Mouse (Mus musculus): ENCODE data around the gene Mcf2l. TPM values are rescaled to one million over a fixed set of nuclear protein-coding genes. Genes with fewer than 3 reads are reported as not detected.

Mcf2l gene
- polyA plus RNA-seq, 3 experiments from 2014 or later: 0.51 TPM; not detected in 2

DNA sequence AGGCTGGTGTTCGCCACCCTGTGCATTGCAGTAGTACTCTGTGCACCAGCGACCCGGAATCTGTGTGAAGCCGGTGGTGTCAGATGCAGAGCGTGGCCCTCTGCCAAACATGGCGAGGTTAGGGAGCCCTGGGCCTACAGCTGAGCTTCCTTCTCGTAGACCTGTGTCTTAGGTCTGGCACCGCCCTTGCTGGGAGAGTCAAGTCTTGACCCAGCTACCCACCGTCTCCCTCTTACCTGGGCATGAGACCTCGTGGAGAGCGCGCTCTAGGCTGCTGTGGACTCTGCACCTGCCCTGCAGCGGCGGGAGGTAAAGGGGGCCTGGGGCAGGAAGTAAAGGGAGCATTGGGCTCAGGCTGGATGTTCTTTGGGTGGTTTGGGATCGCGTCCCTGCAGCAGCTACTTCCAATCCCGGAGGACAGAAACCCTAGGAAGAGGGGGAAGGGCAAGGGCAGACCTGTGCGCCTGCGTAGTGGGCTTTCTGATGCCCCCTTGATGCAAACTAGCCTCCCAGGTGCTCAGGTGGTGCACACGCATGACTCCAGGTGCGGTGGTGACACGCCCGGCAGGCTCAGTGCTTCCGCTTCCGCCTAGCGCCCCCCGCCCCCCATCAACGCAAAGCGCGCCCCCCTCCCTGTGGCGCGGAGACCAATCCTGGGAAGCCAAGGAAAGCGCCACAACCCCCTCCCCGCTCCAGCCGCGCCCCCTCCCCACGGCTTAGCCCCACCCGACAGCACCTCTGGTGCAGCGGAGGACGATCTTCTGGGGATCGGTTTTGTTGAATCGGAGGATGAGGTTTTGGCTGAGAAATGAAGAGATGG lies 41.8 kb downstream of the Mcf2l start:
- ATAC-seq: no peak

DNA sequence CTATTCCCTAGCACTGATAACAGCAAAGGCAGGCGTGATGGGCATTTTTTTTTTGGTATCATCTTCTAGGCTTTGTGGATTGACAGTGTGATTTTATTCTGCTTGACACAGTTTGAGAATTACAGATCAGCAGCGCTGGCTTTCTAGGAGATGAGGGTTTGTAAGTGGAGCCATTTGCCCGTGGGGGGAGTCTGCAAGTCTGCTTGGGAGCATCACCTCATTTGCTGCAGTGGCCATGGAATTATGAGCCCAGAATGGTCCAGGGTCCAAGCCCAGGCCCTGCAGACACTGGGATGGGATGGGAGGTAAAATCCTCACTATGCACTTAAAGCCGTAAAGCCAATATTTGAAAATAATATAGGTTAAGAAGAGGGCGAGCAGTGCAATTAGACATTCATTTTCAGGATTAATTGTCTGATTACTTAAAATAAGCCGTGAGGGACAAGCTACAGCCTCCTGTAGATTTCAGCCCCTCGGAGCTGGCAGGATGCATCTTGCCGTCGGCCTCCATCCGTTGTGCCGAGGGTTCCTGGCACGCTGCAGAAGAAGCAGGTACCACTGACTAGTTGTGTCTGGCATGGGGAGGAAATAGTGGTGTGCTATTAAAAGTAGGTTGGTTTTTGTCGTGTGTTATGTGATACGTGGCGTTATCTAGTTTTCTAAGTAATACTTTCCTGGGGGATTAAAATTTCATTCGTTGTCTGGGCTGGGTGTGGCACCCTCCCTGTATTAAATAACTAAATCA lies 42.7 kb downstream of the Mcf2l start:
- ATAC-seq: no peak

- ATAC-seq: no peak
These were observed 43.4 kb downstream of the Mcf2l start for GRCm38 (mm10) chr8:12917029-12917428.

DNA sequence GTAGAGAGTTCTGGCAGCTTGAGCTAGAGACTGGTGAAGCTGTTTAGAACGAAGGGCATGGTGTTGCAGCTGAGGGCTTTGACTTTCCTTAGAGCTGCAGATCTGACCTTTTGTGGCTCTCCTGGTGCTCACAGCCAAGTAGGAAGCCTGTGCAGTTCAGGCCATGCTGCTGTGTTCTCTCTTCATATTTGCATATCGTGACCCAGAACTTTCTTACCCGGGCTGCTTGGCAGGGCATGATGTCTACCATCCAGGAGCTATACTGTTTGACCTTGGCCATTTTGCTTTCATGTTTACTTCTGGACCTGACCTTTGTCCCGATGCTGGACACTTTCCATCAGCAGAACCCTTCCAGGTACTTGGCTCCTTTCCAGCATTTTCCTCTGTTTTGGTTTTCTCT lies 44.2 kb downstream of the Mcf2l start:
- no peak for ATAC-seq

DNA sequence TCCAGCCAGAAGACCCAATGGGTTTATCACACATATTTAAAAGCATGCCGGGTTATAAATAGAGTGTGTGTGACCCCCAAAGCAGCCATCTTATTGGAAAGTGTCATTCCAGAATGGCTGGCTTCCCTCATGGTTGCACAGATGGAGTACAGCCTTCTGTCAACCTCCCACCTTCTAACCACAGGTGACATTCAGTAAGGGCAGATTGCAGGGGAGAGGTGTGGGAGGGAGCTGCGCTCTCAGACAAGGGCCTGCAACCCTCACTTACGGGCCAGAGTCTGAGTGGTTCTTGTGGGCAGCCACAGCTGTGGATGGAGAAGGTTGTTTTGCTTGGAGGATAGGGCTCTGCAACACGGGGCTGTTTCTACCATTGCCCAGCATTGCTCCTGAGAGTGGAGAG lies 47.0 kb downstream of the Mcf2l start:
- ATAC-seq: no peak

DNA sequence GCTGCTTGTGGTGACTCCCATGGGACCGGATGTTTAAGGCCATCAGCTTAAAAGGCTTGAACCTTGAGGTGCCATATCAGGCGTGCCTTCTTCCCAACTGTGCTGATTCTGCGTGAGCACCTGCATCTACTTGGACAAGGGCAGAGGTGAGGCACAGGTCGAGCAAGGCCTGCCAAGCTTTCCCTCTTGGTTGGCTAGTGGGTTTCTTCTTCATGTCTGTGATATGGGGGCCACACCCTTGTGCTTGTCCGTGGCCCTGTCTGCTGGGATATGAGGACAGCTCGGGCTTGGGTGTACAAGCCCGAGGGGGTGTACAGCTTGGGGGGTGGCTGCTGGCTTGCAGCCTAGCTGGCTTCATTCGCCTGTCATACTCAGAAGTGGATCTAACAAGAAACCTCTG lies 51.4 kb downstream of the Mcf2l start:
- no peak for ATAC-seq

DNA sequence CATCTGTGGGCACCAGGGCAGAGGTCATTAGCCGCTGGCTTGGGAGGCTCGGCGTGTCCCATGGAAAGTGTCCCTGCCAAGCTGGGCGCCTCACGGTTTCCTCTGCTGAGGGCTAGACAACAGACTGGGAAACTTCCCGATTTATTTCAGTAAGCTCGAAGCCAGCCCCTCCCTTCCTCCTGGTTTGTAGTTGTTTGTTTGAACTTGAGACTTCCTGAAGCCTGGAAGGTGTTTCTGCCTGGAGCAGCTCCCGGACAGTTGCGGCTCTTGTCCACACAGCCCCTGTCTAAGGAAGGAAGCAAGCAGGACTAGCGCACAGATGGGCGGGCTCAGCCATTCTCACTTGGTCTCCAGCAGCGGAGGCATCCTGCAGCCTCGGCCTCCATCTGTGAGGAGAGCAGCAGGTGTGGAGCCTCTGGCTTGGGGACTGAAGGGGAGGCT lies 52.4 kb downstream of the Mcf2l start:
- ATAC-seq: no peak

DNA sequence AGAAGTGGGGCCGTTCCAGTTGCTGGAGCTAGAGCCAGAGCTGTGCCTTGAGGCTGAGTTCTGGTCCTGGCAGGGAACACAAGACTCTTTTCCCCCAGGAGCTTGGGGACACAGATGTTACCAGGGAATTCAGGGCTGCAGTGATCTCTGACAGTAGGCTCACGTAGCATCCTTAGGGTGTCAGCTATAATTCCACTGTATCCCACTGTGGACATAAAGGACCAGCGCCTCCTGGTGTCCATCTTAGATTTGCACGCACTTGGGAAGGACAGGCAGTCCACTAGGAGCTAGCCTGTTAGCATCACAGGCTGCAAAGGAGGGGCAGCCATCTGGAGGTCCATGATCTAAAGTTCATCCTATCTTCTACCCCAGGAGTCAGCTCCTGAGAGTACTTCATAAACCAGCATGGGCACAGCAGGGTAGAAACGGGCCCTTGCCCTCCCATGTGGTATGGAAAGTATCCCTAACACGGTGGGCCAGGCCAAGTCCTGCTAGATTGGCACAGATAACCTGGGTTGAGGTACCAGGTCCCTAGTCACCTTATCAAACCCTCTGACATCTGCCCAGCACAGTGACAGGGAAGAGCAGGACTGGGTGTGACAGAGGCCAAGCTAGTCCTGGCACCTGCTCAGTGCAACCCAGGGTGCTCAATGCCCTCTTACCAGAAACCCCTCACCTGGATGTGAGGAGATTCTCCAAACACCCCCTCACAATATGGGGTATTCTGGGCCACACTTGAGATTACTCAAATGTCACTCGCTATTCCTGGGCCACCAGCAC lies 53.8 kb downstream of the Mcf2l start:
- no peak for ATAC-seq

DNA sequence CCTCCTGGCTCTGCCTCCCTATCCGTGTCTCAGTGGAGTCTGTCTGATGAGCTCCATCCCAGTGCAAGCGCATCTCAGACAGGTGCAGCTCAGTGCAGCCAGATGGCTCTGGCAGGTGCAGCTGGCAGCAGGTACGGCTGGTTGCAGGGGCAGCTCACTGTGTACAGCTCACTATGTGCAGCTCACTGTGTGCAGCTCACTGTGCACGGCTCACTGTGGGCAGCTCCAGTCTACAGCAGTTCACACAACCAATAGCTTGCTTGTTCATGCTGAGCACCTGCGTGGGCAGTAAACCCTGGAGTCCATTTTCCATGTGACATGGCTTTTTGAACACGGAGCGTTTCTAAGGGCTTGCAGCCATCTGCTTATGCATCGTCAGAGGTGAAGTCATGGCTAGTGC lies 54.4 kb downstream of the Mcf2l start:
- ATAC-seq: no peak

DNA sequence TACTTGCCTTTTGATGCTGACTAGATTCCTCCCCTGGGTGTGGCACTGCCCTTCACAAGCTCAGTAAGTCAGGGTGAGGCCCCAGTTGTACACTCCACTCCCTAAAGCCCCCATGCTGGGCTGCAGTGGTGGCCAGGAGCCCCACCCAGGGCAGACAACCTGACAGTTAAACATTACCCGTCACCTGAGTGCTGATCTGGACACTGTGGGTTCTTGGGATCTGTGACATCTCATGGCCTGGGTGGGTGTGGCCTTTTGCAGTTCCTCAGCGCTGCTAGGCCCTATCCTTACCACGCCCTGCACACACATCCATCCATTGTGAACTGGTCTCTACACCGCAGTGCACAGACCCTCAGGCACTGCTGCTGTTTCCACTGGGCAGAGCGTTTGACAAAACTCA lies 55.3 kb downstream of the Mcf2l start:
- no peak for ATAC-seq

DNA sequence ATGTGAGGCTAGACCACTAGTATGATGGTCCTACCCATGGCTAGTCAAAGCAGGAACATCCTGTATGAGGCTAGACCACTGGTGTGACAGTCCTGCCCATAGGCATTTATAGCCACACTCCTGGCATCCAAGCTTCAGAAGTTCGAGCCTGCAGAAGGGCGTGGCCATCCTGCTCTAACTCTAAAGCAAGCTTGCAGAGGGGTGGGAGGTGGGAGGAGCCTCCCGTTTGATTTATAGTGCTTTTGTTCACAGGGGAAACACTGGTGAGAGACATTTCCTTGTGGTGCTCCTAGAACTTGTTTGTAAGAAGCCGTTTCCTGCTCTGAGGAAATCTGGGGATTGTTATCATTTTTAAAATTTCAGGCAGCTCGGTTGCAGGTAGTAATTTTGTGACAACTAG lies 56.7 kb downstream of the Mcf2l start:
- ATAC-seq: no peak

DNA sequence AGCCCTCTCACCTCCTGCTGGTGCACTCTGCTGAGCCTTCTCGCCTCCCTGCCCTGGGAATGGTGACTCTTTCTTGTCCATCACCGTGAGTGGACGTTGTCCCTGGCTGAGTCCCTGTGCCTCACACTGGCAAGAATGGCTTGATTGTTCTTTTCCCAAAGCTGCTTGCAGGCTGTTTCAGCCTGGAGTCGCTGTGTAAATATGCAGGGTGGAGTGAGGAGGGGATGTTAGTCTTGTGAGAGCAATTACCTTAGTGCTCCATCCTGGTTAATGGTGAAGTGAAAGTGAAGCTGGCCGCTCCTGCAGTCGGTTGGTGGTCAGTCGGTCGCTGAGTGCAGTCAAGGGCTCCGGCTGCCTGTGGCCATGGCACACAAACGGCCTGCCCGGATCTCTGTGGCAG lies 57.8 kb downstream of the Mcf2l start:
- ATAC-seq: no peak

- no peak for ATAC-seq
These were observed 58.9 kb downstream of the Mcf2l start for GRCm38 (mm10) chr8:12932520-12932919.

- ATAC-seq: no peak
These were observed 60.2 kb downstream of the Mcf2l start for GRCm38 (mm10) chr8:12933765-12934164.

DNA sequence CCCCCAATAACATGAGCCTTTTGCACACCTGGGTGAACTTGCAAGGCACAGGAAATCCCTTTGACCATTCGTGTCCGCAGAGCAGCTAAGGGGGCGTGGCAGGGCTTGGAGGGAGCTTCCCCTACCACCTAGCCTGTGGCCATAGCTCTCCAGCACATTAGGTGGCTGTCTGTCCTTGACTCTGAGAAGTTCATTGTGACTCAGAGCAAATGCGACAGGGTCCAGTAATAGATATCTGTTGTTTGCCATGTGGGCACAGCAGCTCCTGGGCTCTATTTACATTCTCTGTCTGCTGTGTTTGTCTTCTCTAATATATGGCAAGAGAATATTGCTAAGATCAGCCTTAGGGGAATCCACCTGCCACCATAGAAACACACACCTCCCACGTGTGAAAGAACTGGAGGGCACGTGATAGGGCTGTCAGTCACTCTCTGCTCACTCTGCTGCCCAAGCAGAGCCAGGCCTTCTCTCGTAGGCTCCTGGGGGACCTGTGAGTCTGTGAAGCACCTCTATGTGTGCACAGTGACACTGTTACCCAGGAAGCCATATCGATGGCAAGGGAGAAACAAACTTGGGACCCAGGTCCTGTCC lies 60.9 kb downstream of the Mcf2l start:
- ATAC-seq: no peak

GRCm38 (mm10) chr8:12940549-12940948 lies 66.9 kb downstream of the Mcf2l start:
- no peak for ATAC-seq

- ATAC-seq: no peak
These were observed 67.7 kb downstream of the Mcf2l start for GRCm38 (mm10) chr8:12941161-12941926.

- ATAC-seq: no peak
These were observed 74.3 kb downstream of the Mcf2l start for GRCm38 (mm10) chr8:12947604-12948573.

- no peak for ATAC-seq
These were observed 75.0 kb downstream of the Mcf2l start for GRCm38 (mm10) chr8:12948574-12948961.

DNA sequence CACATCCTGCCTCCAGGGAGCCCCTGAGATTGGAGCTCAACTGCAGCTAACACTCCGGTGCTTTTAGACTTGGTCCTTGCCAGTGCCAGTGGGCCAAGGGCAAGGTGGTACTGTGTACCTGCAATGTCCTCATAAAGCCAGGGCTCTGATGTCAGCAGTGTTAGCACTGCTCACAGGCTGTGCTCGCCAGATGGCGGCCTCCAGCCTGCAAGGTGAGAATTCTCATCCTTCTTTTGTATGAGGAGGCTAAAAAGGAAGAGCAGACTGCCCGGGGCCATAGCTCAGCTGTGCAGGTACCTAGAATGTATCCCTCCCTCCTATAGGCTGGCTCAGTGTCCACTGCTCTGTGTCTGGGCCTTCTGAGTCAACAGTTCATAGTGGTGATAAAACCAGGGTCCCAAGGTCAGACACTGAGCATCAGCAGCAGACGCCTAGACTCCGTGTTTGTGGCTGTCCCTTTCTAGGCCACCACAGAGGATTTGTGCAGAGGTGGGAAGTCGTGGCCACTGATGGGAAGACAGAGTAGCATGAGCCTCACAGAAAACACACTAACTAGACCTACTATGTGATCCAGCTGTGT lies 77.5 kb downstream of the Mcf2l start:
- no peak for ATAC-seq
